Mouse (Mus musculus): ENCODE measurements around the gene Dennd4b. TPM values are rescaled to one million over a fixed set of nuclear protein-coding genes. Genes with fewer than 3 reads are reported as not detected.
"Not testable (repeated sequence)": the region's sequence is repeated elsewhere in the genome, so short reads cannot be mapped to it uniquely, and the experiment has no call there.

The Dennd4b gene
- total and polyA plus RNA-seq, 3 experiments: 7.8 to 28.6 (median 7.9) TPM

DNA sequence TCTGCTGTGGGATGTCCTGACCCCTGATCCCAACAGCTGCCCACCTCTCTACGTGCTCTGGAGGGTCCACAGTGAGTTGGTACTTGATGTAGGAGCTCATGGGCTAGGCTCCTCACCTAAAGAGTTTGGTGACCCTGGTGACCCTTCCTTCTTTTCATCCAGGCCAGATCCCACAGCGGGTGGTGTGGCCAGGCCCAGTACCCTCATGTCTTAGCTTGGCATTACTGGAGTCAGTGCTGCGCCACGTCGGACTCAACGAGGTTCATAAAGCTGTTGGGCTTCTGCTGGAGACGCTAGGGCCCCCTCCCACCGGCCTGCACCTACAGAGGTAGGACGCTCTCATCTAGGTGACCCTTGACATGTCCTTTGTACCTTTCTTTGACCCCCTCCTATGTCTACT is 14.2 kb downstream of the Dennd4b start:
- DNase-seq: no peak

DNA sequence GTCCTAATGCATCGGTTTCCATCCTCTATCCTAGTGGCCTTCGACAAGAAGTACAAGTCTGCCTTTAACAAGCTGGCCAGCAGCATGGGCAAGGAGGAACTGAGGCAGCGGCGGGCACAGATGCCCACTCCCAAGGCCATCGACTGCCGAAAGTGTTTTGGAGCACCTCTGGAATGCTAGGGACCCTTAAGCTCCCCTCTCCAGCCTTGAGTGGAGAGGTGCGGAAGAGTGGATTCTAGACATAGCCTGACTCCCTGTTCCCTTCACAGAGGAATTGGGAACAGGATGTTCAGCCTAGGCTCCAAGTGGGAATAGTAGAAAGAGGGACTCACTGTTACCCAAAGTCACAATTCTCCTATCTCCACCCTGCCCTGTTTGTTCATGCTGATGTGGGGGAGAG is 14.8 kb downstream of the Dennd4b start:
- DNase-seq: no peak

DNA sequence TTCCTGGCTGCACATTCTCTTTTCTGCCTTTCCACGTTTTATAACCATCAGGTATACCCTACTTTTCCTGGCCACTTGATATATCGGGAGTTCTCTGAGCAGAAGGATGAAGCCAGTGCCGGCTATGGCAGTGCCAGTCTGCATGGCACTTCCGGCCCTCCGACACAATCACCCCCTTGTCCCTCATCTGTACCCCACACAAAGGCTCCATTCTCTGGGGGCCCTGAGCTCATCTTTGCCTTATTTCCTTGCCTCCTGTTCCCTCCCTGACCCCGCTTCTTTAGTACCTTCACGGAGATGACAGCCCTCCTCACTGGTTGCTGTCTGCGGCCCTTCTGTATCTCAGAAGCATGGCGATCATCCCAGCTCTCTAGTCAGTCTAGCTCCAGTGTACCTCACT is 15.7 kb downstream of the Dennd4b start:
- no peak for DNase-seq

DNA sequence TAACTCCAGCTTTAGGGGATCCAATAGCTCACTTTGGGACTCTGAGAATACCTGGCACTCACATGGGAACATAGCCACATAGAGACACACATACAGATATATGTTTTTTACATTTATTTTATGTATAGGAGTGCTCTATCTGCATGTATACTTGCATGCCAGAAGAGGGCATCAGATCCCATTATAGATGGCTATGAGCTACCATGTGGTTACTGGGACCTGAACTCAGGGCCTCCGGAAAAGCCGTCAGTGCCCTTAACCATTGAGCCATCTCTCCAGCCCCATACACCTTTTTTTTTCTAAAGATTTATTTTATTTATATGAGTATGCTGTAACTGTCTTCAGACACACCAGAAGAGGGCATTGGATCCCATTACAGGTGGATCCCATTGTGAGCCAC is 19.2 kb downstream of the Dennd4b start:
- no peak for DNase-seq

DNA sequence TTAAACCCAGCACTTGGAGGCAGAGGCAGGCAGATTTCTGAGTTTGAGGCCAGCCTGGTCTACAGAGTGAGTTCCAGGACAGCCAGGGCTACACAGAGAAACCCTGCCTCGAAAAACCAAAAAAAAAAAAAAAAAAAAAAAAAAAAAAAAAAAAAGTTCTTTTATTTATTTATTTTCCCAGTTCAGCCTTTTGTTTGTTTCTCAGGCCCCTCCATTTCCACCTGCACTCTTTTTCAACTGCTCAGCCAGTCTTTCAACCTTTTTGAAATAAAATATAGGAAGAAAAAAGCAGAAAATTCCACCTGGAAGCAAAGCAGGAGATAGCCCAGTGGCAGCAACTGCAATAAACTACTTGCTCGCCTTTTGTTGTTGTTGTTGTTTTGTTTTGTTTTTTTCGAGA is 24.4 kb downstream of the Dennd4b start:
- not testable (repeated sequence) for DNase-seq

DNA sequence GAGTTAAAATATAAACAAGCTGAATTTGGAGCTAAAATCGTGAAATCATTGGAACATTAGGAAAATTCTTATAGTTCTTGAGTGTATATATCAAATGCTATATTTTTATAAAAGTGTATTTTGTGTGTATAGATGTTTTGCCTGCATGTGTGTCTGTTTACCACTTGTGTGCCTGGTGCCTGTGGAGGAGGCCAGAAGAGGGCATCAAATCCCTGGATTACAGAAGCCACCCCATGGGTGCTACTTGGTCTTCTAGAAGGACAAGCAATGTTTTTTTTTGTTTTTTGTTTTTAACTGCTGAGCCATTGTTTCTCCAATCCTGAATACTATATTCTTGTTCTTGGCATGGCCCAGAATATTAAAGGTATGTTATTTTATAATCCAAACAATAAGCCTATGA is 25.6 kb downstream of the Dennd4b start:
- no peak for DNase-seq

DNA sequence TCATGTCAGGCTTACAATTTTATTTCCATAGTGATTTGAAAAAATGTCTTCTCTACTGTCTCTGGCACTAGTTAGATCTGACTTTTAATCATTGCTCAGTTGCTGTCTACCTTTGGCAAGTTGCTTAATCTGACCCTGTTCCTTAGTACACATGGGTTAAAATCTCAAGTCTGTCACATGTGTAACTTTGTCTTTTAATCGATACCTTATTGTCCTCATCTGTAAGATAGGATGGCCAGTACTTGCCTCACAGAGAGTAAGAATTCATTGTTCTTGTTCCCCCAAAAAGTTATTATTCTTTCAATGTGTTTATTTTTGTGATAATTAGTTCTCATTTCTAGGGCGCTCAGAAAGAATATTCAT is 27.0 kb downstream of the Dennd4b start:
- no peak for DNase-seq

DNA sequence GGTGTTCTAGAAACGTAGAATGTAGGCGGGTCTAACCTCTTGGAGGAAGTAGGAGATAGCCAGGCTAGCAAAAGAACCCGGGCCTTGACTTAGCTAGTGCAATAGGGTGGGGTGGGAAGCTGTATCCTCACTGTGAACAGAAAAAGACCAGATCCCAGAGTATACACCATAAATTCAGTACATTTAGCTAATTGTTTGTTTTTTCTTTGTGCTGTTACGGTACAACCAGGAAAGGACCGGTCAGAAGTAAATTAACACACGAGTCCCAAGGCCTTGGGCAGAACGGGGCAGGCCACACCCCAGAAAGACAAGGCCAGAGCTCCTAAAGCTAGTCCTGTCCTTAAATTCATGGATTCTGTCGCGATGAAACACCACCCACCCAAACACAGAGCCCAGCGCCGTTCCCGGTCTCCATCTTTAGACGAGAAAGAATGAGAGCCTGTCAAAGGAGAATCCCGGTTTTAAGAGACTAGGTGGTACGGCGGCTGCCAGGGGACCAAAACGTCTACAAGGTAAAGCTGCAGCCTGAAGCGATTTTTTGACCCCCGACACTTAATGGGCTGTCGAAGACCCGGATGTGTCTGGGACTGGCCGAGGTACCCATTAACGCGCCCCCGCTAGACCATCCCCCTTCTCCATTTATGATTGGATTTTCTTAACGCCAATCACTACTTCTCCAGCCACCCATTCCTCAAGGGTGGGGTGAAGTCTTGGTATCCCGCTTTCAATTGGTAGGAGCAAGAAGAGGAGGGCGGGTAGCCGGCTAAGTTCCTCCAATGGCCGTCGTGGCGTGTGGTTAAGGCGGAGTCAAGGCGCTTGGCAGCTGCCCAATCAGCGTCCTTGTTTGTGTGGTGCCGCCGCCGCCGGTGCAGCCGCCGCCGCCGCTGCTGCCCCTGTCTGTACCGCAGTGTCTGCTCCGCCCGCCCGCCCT is 27.6 kb downstream of the Dennd4b start, which contains the start of gene Gatad2b:
Gatad2b (plus strand) TSS at position 834 of the 931 bp plus-strand sequence.
- DNase-seq: peak; percentile 98

DNA sequence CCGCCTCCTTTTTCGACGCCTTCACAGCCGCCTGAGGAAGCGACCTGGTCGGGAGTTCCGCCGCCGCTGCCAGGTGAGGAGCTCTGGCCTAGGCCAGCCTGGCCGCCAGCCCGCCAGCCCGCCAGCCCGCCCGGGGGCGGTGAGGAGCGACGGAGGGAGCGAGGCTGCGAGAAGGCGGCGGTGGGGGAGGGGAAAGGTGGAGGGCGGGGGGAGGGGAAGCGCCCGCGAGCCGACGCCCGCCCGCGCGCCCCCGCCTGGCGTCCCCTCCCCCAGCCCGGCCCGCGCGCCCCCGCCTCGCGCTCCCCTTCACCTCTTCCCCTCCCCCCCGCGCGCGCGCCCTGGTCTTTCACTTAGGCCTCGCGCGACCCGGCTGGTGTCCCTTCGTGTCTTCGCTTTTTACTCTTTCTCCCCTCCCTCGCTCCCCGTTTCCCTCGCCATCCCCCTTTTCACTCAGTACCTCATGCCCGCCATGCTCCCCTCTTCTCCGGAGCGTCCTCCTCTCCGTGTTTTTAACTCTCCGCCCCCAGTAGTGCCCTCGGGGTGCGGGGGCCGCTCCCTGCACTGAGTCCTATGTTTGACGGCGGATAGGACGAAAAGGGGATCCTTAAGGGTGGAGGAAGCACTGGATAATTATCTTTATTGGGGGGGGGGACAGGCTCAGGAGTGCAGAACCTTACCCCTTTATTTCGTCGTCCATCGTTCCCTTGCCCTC is 28.5 kb downstream of the Dennd4b start:
- DNase-seq: peak; percentile 78

DNA sequence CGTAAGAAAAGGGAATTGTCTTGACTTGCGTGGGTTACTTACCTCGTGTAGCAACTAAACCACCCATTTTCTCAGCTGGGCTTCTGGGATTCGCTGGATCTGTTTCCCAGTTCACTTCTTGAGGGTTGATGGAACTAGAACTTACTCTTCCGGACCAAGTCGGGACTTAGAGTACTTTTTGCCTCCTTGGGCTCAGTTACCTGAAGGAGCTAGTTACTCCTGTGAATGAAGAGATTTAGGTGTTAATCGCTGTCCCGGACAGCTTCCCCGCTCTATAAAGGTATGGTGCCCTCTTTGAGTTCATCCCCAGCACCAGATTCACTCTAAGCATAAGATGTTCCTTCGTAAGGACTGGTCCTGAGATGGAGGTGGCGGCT is 29.1 kb downstream of the Dennd4b start:
- no peak for DNase-seq

DNA sequence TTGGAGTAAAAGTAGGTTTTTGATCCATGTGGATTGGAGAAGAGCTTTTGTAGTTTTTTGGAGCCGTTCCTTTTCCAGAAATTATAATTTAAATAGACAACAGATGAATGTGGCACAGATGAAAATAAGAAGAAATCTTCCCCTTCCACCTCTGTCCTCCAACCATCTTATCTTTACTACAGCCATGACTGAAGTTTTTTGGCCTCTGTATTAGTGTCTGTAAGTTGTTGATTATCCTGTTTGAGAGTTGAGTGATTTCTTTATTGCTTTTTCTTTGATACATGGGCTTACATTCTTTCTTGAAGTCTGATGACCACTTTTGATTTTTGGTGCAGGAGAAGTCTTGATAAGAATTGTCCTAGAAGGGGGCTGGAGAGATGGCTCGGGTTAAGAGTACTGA is 29.7 kb downstream of the Dennd4b start:
- no peak for DNase-seq

DNA sequence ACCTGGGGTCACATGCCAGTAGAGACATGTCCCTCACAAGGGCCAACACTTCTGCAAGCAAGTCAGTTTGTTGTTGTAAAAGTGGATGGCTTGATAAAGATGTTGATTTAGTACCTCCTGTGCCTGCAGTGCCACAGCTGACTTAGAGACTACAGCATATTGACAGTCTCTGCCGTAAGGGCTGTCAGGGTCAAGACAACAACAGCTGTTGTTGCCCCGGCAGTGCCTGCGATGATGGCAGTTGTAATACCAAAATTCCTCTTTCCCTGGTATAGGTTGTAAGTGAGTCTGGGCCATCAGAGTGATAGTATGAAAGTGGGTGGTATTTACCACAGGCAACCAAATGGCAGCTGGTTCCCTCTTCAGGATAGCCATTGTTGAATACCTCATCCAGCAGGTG is 40.8 kb downstream of the Dennd4b start:
- DNase-seq: no peak

DNA sequence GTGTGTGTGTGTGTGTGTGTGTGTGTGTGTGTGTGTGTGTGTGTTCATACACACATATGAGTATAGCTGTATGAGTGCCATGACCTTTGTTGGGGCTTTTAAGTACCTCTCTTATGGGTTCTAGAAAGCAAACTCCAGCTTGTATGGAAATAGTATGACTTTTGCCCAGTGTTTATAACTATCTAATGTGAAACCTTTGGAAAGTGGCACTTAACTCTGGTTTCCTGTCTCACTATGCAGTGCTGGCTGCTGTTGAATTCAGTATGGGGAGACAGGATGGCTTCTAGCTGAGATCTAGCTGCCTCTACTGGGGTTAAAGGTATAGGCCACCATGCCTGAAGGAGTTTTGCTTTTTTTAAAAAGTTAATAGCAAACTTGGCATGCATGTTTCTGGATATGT is 44.6 kb downstream of the Dennd4b start:
- DNase-seq: no peak

DNA sequence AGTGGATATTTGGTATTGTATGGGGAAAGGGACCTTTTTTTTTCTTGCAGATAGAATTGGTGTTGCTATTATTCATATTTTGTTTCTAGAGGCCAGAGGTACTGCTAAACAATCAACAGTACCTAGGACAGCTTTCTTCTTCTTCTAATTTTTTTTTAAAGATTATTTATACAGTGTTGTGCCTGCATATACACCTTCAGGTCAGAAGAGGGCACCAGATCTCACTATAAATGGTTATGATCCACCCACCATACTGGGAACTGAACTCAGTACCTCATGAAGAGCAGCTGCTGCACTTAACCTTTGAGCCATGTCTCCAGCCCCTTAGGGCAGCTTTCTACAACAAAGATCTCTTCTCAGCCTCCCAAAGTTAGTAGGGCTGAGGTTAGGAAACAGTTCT is 48.4 kb downstream of the Dennd4b start:
- DNase-seq: no peak

DNA sequence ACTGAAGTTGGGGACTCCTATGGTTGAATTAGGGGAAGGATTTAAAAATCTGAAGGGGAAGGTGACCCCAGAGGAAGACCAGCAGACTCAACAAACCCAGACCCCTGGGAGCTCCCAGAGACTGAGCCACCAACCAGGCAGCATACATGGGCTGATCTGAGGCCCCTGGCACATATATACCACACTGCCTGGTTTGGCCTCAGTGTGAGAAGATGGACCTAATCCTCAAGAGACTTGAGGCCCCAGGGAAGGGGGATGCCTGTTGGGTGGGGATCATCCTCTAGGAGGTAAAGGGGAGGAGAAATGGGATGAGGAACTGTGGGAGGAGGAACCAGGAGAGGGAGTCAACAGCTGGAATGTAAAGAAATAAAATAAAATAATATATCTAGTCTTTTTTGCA is 49.3 kb downstream of the Dennd4b start:
- no peak for DNase-seq

DNA sequence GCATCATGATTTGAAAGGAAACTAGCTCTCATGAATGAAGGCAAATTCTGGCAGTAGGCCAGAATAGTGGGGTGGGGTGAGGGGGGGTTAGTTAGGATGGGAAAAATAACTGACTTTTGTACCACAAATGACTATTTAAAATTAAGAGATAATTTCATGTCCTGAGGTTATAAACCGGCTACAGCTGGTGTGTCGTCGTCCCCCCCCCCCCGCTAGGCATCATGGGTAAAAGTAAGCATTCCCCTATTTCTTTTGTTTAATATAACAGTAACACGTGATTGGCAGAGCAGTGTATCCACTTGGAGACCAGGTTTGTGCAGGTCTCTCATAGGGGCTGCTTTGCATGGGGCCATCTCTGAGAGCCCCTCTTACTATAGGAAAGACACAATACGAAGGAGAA is 57.3 kb downstream of the Dennd4b start:
- no peak for DNase-seq

DNA sequence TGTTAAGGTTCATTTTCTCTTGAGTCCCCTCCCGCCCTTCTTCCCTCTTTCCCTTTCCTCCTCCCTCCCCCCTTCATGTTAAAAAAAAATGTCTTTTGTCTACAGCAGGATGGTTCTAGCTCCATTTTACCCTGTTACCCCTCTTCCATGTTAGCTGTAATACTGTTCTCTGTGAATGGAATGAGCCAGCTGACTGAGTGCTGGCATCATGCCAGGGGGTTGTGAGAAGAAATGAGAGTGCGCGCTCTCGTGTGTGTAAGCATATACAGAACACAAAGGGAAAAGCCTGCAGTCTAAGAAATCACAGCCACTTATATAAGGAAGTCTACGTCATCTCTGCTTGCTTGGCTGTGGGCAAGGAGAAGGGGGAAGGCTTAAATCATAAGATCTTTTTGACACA is 58.1 kb downstream of the Dennd4b start:
- peak; percentile 75 for DNase-seq

Small RNAs within 50 kb of the gene (microRNA-seq; reads per million reads assigned to microRNA genes)
- 0 to 0.88 reads per million in 2 experiments for gene Mir7012

Other genes starting within 250 kb of the Dennd4b start
- gene 4933434E20Rik, start 213.5 kb upstream of the Dennd4b start, total RNA-seq (2021): 100 to 1,000 TPM in 1 of 2 experiments, 10 to 100 TPM in 1; 80.8 to 100 TPM
- 13.8 and 14.8 TPM in 2 replicates for gene 4933434E20Rik, start 213.5 kb upstream of the Dennd4b start, polyA plus RNA-seq (2012; rRNA removed)
- gene Ubap2l, start 212.6 kb upstream of the Dennd4b start, total RNA-seq (2021): 100 to 1,000 TPM; 148 to 181 TPM
- 96.4 and 103 TPM in 2 replicates for gene Ubap2l, start 212.6 kb upstream of the Dennd4b start, polyA plus RNA-seq (2012; rRNA removed)
- 100 to 1,000 TPM; 198 to 209 TPM for gene Tpm3, start 192.5 kb upstream of the Dennd4b start, total RNA-seq (2021)
- gene Tpm3, start 192.5 kb upstream of the Dennd4b start, polyA plus RNA-seq (2012; rRNA removed): 44.8 and 86.7 TPM in 2 replicates
- under 1 TPM; 0.63 to 0.66 TPM for gene Nup210l, start 161.1 kb upstream of the Dennd4b start, total RNA-seq (2021)
- gene Nup210l, start 161.1 kb upstream of the Dennd4b start, polyA plus RNA-seq (2012; rRNA removed): 0.26 TPM in 2 replicates
- gene Rps27, start 51.5 kb upstream of the Dennd4b start, total RNA-seq (2021): 1,000 to 10,000 TPM; 2,025 to 2,159 TPM
- gene Rps27, start 51.5 kb upstream of the Dennd4b start, polyA plus RNA-seq (2012; rRNA removed): 179 and 206 TPM in 2 replicates
- gene Rab13, start 51.5 kb upstream of the Dennd4b start, total RNA-seq (2021): 10 to 100 TPM; 24.4 to 33.6 TPM
- gene Rab13, start 51.5 kb upstream of the Dennd4b start, polyA plus RNA-seq (2012; rRNA removed): 14.3 and 22.0 TPM in 2 replicates
- 10 to 100 TPM; 57.9 to 69.1 TPM for gene Jtb, start 33.6 kb upstream of the Dennd4b start, total RNA-seq (2021)
- gene Jtb, start 33.6 kb upstream of the Dennd4b start, polyA plus RNA-seq (2012; rRNA removed): 182 and 198 TPM in 2 replicates
- gene Creb3l4, start 21.7 kb upstream of the Dennd4b start, total RNA-seq (2021): 1 to 10 TPM in 1 of 2 experiments, under 1 TPM in 1; 0.61 to 1.2 TPM
- 0.28 and 0.61 TPM in 2 replicates for gene Creb3l4, start 21.7 kb upstream of the Dennd4b start, polyA plus RNA-seq (2012; rRNA removed)
- 100 to 1,000 TPM; 124 to 160 TPM for gene Slc39a1, start 17.0 kb upstream of the Dennd4b start, total RNA-seq (2021)
- gene Slc39a1, start 17.0 kb upstream of the Dennd4b start, polyA plus RNA-seq (2012; rRNA removed): 93.2 and 105 TPM in 2 replicates
- 10 to 100 TPM; 41.5 to 46.5 TPM for gene Crtc2, start 11.0 kb upstream of the Dennd4b start, total RNA-seq (2021)
- 60.1 and 74.9 TPM in 2 replicates for gene Crtc2, start 11.0 kb upstream of the Dennd4b start, polyA plus RNA-seq (2012; rRNA removed)
- 10 to 100 TPM; 54.8 to 72.5 TPM for gene Gatad2b, start 28.0 kb downstream of the Dennd4b start, total RNA-seq (2021)
- 15.0 and 20.1 TPM in 2 replicates for gene Gatad2b, start 28.0 kb downstream of the Dennd4b start, polyA plus RNA-seq (2012; rRNA removed)
- gene Slc27a3, start 124.8 kb downstream of the Dennd4b start, total RNA-seq (2021): 100 to 1,000 TPM in 1 of 2 experiments, 10 to 100 TPM in 1; 66.9 to 196 TPM
- gene Slc27a3, start 124.8 kb downstream of the Dennd4b start, polyA plus RNA-seq (2012; rRNA removed): 384 and 508 TPM in 2 replicates
- gene Ints3, start 168.4 kb downstream of the Dennd4b start, total RNA-seq (2021): 10 to 100 TPM; 81.0 to 90.6 TPM
- gene Ints3, start 168.4 kb downstream of the Dennd4b start, polyA plus RNA-seq (2012; rRNA removed): 32.2 and 40.2 TPM in 2 replicates
- 100 to 1,000 TPM; 193 to 290 TPM for gene Npr1, start 200.7 kb downstream of the Dennd4b start, total RNA-seq (2021)
- gene Npr1, start 200.7 kb downstream of the Dennd4b start, polyA plus RNA-seq (2012; rRNA removed): 367 and 435 TPM in 2 replicates
- 10 to 100 TPM; 52.3 to 54.4 TPM for gene Ilf2, start 210.9 kb downstream of the Dennd4b start, total RNA-seq (2021)
- 8.6 and 10.2 TPM in 2 replicates for gene Ilf2, start 210.9 kb downstream of the Dennd4b start, polyA plus RNA-seq (2012; rRNA removed)
- 10 to 100 TPM; 72.1 to 73.8 TPM for gene Snapin, start 225.8 kb downstream of the Dennd4b start, total RNA-seq (2021)
- 23.8 and 32.5 TPM in 2 replicates for gene Snapin, start 225.8 kb downstream of the Dennd4b start, polyA plus RNA-seq (2012; rRNA removed)
- 100 to 1,000 TPM; 105 to 110 TPM for gene Chtop, start 244.3 kb downstream of the Dennd4b start, total RNA-seq (2021)
- gene Chtop, start 244.3 kb downstream of the Dennd4b start, polyA plus RNA-seq (2012; rRNA removed): 34.5 and 37.2 TPM in 2 replicates
- 100 to 1,000 TPM; 199 to 282 TPM for gene S100a1, start 249.2 kb downstream of the Dennd4b start, total RNA-seq (2021)
- gene S100a1, start 249.2 kb downstream of the Dennd4b start, polyA plus RNA-seq (2012; rRNA removed): 81.4 and 98.2 TPM in 2 replicates
- gene S100a13, start 249.2 kb downstream of the Dennd4b start, total RNA-seq (2021): 10 to 100 TPM; 28.5 to 51.2 TPM
- 19.7 and 26.7 TPM in 2 replicates for gene S100a13, start 249.2 kb downstream of the Dennd4b start, polyA plus RNA-seq (2012; rRNA removed)